Mouse (Mus musculus) Patski (cell line): ENCODE measurements around the gene Neurod6. TPM values are rescaled to one million over a fixed set of nuclear protein-coding genes. Genes with fewer than 3 reads are reported as not detected.

Experiments
- ATAC-seq: fragments of 100-300 bp; one replicate; pipeline ENCODE4 v1.8.0; 2021
- CTCF ChIA-PET: fragments of 350-600 bp; sonication (Branson Sonifier 250); formaldehyde crosslinking; loops from one replicate; lab custom pipeline; 2022; ENCODE audit warnings: inconsistent platforms; lab: Charles Lee
- POLR2A ChIA-PET: fragments of 350-600 bp; sonication (Branson Sonifier 250); formaldehyde crosslinking; loops from one replicate; lab custom pipeline; 2022; ENCODE audit warnings: antibody characterized with exemption, inconsistent platforms; lab: Charles Lee
- DNase-seq: peaks from one replicate; pipeline ENCODE4 v3.0.0-alpha.2; 2011; ENCODE audit warnings: low read depth, low spot score
- H3K27me3 ChIP-seq: fragments of 371-371 bp; one replicate; pipeline ENCODE4 v1.5.1; 2021
- CTCF ChIP-seq: fragments of 100-300 bp; IDR thresholded peaks from one replicate; pipeline ENCODE4 v1.5.1; 2021
- in situ Hi-C: fragments of 300-500 bp; cut with MboI; formaldehyde crosslinking; loops from 3 replicates; pipeline ENCODE4 v1.11.1; 2018; ENCODE audit warnings: low pct_unique_long_range_greater_than_20kb, mixed read lengths
- polyA plus RNA-seq: library from polyadenylated mRNA; unstranded; gene quantifications from one replicate; pipeline ENCODE4 v1.2.3, GENCODE M21; 2021

Neurod6 gene
- polyA plus RNA-seq, 1 experiment from 2014 or later = not detected

- DNase-seq = no peak
- POLR2A ChIA-PET = no interaction called here
Measured at GRCm38 (mm10) chr6:55646824-55647560, 34.1 kb downstream of the Neurod6 start.

GRCm38 (mm10) chr6:55646111-55646823 is 34.8 kb downstream of the Neurod6 start:
- peaks cover 54% of the 10 kb centered on the region for H3K27me3 ChIP-seq
- ChIA-PET CTCF (no interaction called here), POLR2A (no interaction called here)
- no peak for DNase-seq
- no peak for ATAC-seq
- TF ChIP-seq CTCF = no peak
- in situ Hi-C loops = no loop called here

More at GRCm38 (mm10) chr6:55646824-55647560, 34.1 kb downstream of the Neurod6 start:
- in situ Hi-C loops = no loop called here
- CTCF ChIA-PET = no interaction called here
- ATAC-seq = no peak
- TF ChIP-seq CTCF = no peak
- peaks cover 57% of the 10 kb centered on the region for H3K27me3 ChIP-seq

- H3K27me3 ChIP-seq = peaks cover 3% of the 10 kb centered on the region
- CTCF ChIA-PET = no interaction called here
- in situ Hi-C loops = no loop called here
- POLR2A ChIA-PET = no interaction called here
- TF ChIP-seq CTCF = no peak
- DNase-seq = no peak
- no peak for ATAC-seq
Measured at GRCm38 (mm10) chr6:55634662-55635061, 46.4 kb downstream of the Neurod6 start.

Other genes starting within 250 kb of the Neurod6 start
- gene Adcyap1r1, start 229.3 kb downstream of the Neurod6 start, polyA plus RNA-seq = 0.31 TPM
- gene Itprid1, start 155.6 kb upstream of the Neurod6 start, polyA plus RNA-seq = not detected